Mouse (Mus musculus): Measurements from ENCODE around the gene Klhdc8b. TPM values are rescaled to one million over a fixed set of nuclear protein-coding genes. Genes with fewer than 3 reads are reported as not detected.

Gene Klhdc8b
- total RNA-seq, 2 experiments from 2014 or later = 21.7 to 29.6 TPM

GRCm38 (mm10) chr9:108401186-108401960, 60.0 kb downstream of the Klhdc8b start:
- no peak for ATAC-seq (replicated peaks; ENCODE audit: low FRiP score, low TSS enrichment, poor library complexity, severe bottlenecking)

- no peak for ATAC-seq (replicated peaks; ENCODE audit: low FRiP score, low TSS enrichment, poor library complexity, severe bottlenecking)
Observed at GRCm38 (mm10) chr9:108398324-108398723, 63.1 kb downstream of the Klhdc8b start.

Other genes starting within 250 kb of the Klhdc8b start
- 10.2 and 12.9 TPM in 2 replicates for gene Dag1, start 197.6 kb downstream of the Klhdc8b start, total RNA-seq (2014; fragmentation: Nextera tagmentation)
- gene Dag1, start 197.6 kb downstream of the Klhdc8b start, total RNA-seq (2017) = 4.6 and 5.1 TPM in 2 replicates
- gene Nicn1, start 171.2 kb downstream of the Klhdc8b start, total RNA-seq (2014; fragmentation: Nextera tagmentation) = 3.1 and 5.0 TPM in 2 replicates
- 1.4 TPM in 1 of 2 replicates, not detected in the other for gene Nicn1, start 171.2 kb downstream of the Klhdc8b start, total RNA-seq (2017)
- 0.28 TPM in 1 of 2 replicates, not detected in the other for gene Amt, start 164.7 kb downstream of the Klhdc8b start, total RNA-seq (2014; fragmentation: Nextera tagmentation)
- 0.23 TPM in 1 of 2 replicates, not detected in the other for gene Amt, start 164.7 kb downstream of the Klhdc8b start, total RNA-seq (2017)
- 148 and 275 TPM in 2 replicates for gene Rhoa, start 155.5 kb downstream of the Klhdc8b start, total RNA-seq (2014; fragmentation: Nextera tagmentation)
- 249 and 303 TPM in 2 replicates for gene Rhoa, start 155.5 kb downstream of the Klhdc8b start, total RNA-seq (2017)
- 2.8 and 8.2 TPM in 2 replicates for gene Tcta, start 155.4 kb downstream of the Klhdc8b start, total RNA-seq (2014; fragmentation: Nextera tagmentation)
- gene Tcta, start 155.4 kb downstream of the Klhdc8b start, total RNA-seq (2017) = 1.4 and 4.3 TPM in 2 replicates
- gene Gpx1, start 122.7 kb downstream of the Klhdc8b start, total RNA-seq (2014; fragmentation: Nextera tagmentation) = 1,807 and 1,840 TPM in 2 replicates
- gene Gpx1, start 122.7 kb downstream of the Klhdc8b start, total RNA-seq (2017) = 887 and 925 TPM in 2 replicates
- 131 and 136 TPM in 2 replicates for gene Usp4, start 113.7 kb downstream of the Klhdc8b start, total RNA-seq (2014; fragmentation: Nextera tagmentation)
- 62.4 and 84.2 TPM in 2 replicates for gene Usp4, start 113.7 kb downstream of the Klhdc8b start, total RNA-seq (2017)
- 0.52 and 1.7 TPM in 2 replicates for gene 1700102P08Rik, start 68.8 kb downstream of the Klhdc8b start, total RNA-seq (2014; fragmentation: Nextera tagmentation)
- gene 1700102P08Rik, start 68.8 kb downstream of the Klhdc8b start, total RNA-seq (2017) = 4.3 TPM in 1 of 2 replicates, not detected in the other
- not detected in 2 replicates for gene Ccdc36, start 33.1 kb downstream of the Klhdc8b start, total RNA-seq (2014; fragmentation: Nextera tagmentation)
- gene Ccdc36, start 33.1 kb downstream of the Klhdc8b start, total RNA-seq (2017) = not detected in 2 replicates
- not detected in 2 replicates for gene BC048562, start 25.1 kb downstream of the Klhdc8b start, total RNA-seq (2014; fragmentation: Nextera tagmentation)
- gene BC048562, start 25.1 kb downstream of the Klhdc8b start, total RNA-seq (2017) = not detected in 2 replicates
- gene Ccdc71, start 1.1 kb downstream of the Klhdc8b start, total RNA-seq (2014; fragmentation: Nextera tagmentation) = 19.6 and 42.3 TPM in 2 replicates
- 13.2 and 13.6 TPM in 2 replicates for gene Ccdc71, start 1.1 kb downstream of the Klhdc8b start, total RNA-seq (2017)
- gene Lamb2, start 18.2 kb upstream of the Klhdc8b start, total RNA-seq (2014; fragmentation: Nextera tagmentation) = not detected in 2 replicates
- 0.66 TPM in 1 of 2 replicates, not detected in the other for gene Lamb2, start 18.2 kb upstream of the Klhdc8b start, total RNA-seq (2017)
- gene Usp19, start 29.0 kb upstream of the Klhdc8b start, total RNA-seq (2014; fragmentation: Nextera tagmentation) = 127 and 134 TPM in 2 replicates
- gene Usp19, start 29.0 kb upstream of the Klhdc8b start, total RNA-seq (2017) = 37.8 and 51.0 TPM in 2 replicates
- 356 and 390 TPM in 2 replicates for gene Qars, start 46.1 kb upstream of the Klhdc8b start, total RNA-seq (2014; fragmentation: Nextera tagmentation)
- gene Qars, start 46.1 kb upstream of the Klhdc8b start, total RNA-seq (2017) = 235 and 321 TPM in 2 replicates
- 115 and 171 TPM in 2 replicates for gene Qrich1, start 55.2 kb upstream of the Klhdc8b start, total RNA-seq (2014; fragmentation: Nextera tagmentation)
- 146 and 150 TPM in 2 replicates for gene Qrich1, start 55.2 kb upstream of the Klhdc8b start, total RNA-seq (2017)
- gene Impdh2, start 98.7 kb upstream of the Klhdc8b start, total RNA-seq (2014; fragmentation: Nextera tagmentation) = 430 and 507 TPM in 2 replicates
- 413 and 539 TPM in 2 replicates for gene Impdh2, start 98.7 kb upstream of the Klhdc8b start, total RNA-seq (2017)
- gene Ndufaf3, start 105.9 kb upstream of the Klhdc8b start, total RNA-seq (2014; fragmentation: Nextera tagmentation) = 21.9 and 31.1 TPM in 2 replicates
- 14.1 and 28.7 TPM in 2 replicates for gene Ndufaf3, start 105.9 kb upstream of the Klhdc8b start, total RNA-seq (2017)
- 119 and 182 TPM in 2 replicates for gene Dalrd3, start 108.3 kb upstream of the Klhdc8b start, total RNA-seq (2014; fragmentation: Nextera tagmentation)
- 27.5 and 61.0 TPM in 2 replicates for gene Dalrd3, start 108.3 kb upstream of the Klhdc8b start, total RNA-seq (2017)
- gene Wdr6, start 117.2 kb upstream of the Klhdc8b start, total RNA-seq (2014; fragmentation: Nextera tagmentation) = 33.2 and 34.7 TPM in 2 replicates
- gene Wdr6, start 117.2 kb upstream of the Klhdc8b start, total RNA-seq (2017) = 25.8 and 26.8 TPM in 2 replicates
- gene P4htm, start 136.1 kb upstream of the Klhdc8b start, total RNA-seq (2014; fragmentation: Nextera tagmentation) = 2.6 and 3.2 TPM in 2 replicates
- 1.5 TPM in 1 of 2 replicates, not detected in the other for gene P4htm, start 136.1 kb upstream of the Klhdc8b start, total RNA-seq (2017)
- 38.8 and 59.3 TPM in 2 replicates for gene Arih2, start 187.8 kb upstream of the Klhdc8b start, total RNA-seq (2014; fragmentation: Nextera tagmentation)
- 61.5 and 65.1 TPM in 2 replicates for gene Arih2, start 187.8 kb upstream of the Klhdc8b start, total RNA-seq (2017)
- 15.2 and 16.4 TPM in 2 replicates for gene Slc25a20, start 200.5 kb upstream of the Klhdc8b start, total RNA-seq (2014; fragmentation: Nextera tagmentation)
- 23.4 and 29.7 TPM in 2 replicates for gene Slc25a20, start 200.5 kb upstream of the Klhdc8b start, total RNA-seq (2017)
- 15.7 and 19.3 TPM in 2 replicates for gene Prkar2a, start 227.7 kb upstream of the Klhdc8b start, total RNA-seq (2014; fragmentation: Nextera tagmentation)
- gene Prkar2a, start 227.7 kb upstream of the Klhdc8b start, total RNA-seq (2017) = 15.8 and 26.9 TPM in 2 replicates